Mouse (Mus musculus) liver, embryonic 16.5 days (tissue): ENCODE measurements around the gene Wdr37. TPM values are rescaled to one million over a fixed set of nuclear protein-coding genes. Genes with fewer than 3 reads are reported as not detected.

ENCODE experiments used
- microRNA-seq: library from miRNA; unstranded; fragments of <30 nt; microRNA quantifications from one replicate; pipeline ENCODE4, GENCODE M21; 2016
- polyA plus RNA-seq: library from polyadenylated mRNA; unstranded; fragments of >200 nt; fragmentation: Nextera tagmentation; extraction: Ambion mirVana; gene quantifications from 2 replicates; pipeline ENCODE4 v1.2.1, GENCODE M21; 2015

Gene Wdr37
- polyA plus RNA-seq, 1 experiment from 2014 or later = 6.8 TPM

Small RNA genes within 50 kb of the gene (microRNA-seq; reads per million reads assigned to microRNA genes)
- not detected for gene Gm22750

Other genes with a start within 250 kb of the Wdr37 start
- 89.7 and 97.0 TPM in 2 replicates for gene Idi1, start 13.6 kb upstream of the Wdr37 start, polyA plus RNA-seq
- not detected in 2 replicates for gene Gm9745, start 76.3 kb upstream of the Wdr37 start, polyA plus RNA-seq
- gene Idi2, start 81.0 kb upstream of the Wdr37 start, polyA plus RNA-seq = not detected in 2 replicates
- 28.4 and 30.5 TPM in 2 replicates for gene Gtpbp4, start 124.2 kb upstream of the Wdr37 start, polyA plus RNA-seq
- 24.1 and 24.4 TPM in 2 replicates for gene Larp4b, start 222.0 kb upstream of the Wdr37 start, polyA plus RNA-seq